Mouse (Mus musculus) mouse embryonic stem cell (cell line): ENCODE measurements around the gene Defb9.
"Not testable (repeated sequence)": the region's sequence is repeated elsewhere in the genome, so short reads cannot be mapped to it uniquely, and the experiment has no call there.

ENCODE experiments used
- in situ Hi-C, 2 experiments: fragments of 300-500 bp; cut with MboI; formaldehyde crosslinking; loops; 1 replicate in 1 of 2; 3 replicates in 1 of 2; pipeline ENCODE4 v1.14.3; 2019 to 2020; ENCODE audit warnings: low sequenced_read_pairs in 2 of 2, low pct_unique_long_range_greater_than_20kb in 1 of 2, mixed read lengths in 1 of 2; ENCODE audit not compliant: unreplicated experiment in 1 of 2

Defb9 gene

DNA sequence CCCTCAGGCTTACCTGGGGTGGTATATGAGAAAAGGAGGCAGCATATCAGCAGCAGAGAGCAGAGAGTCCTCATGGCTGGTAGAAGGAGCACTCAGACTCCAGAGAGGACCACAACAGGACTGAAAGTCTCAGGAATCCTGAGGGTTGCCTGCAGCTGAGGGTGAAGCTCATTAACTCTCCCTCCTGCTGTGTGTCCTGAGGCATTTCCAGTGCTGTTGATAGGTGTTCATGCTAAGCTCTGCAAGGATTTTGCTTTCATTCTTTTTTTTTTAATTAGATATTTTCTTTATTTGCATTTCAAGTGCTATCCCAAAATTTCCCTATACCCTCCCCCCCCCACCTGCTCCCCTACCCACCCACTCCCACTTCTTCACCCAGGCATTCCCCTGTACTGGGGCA is at the start of gene Defb9:
Gene Defb9, minus strand, starts transcription at position 101 of the 400 bp plus-strand sequence.
- in situ Hi-C loops, result not testable (repeated sequence)

GRCm38 (mm10) chr8:21932610-21933009 is 47.4 kb upstream of the Defb9 start, which contains the start of gene Defb15:
Defb15 (minus strand) TSS chr8:21932710.
- in situ Hi-C loops, result no loop called here

DNA sequence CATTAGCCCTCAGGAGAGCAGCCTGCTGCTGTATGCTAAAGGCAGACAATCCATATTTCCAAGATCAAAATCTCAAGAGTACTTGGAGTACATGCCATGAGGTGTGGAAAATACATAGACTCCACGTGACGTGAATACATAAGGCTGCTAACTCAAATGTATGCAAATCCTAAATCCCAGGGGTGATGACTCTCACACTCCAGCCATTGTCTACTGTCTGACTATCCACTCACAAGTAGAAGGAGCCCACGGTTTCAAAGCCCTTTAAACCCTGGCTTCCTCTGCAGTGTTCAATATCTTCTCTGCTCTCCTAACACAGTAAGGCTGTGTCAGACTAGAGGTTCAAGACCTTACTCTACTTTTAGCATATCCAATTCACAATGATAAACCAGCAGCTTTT is 45.5 kb upstream of the Defb9 start:
- in situ Hi-C loops, result not testable (repeated sequence)

GRCm38 (mm10) chr8:21915625-21916024 is 30.4 kb upstream of the Defb9 start:
- in situ Hi-C loops, result no loop called here

DNA sequence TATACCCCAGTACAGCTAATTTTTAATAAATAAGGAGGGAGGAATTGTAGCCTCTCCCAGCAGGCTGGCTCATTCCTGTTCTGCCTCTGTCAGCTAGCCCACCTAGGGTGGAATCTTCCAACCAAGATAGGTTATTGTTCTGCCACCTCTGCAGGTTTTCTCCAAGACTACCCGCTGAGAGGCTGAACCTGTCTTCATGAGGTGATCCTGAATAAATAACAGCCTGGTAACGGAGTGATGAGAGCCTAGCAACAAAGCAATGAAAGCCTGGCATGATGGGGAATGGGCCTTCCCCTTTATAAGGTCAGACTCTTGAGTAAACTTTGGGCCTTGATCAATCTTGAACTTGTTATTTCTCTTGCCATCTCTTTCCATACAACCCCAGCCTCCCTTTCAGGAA is 27.3 kb upstream of the Defb9 start:
- in situ Hi-C loops, result no loop called here

- in situ Hi-C loops, result no loop called here
These were observed 26.7 kb upstream of the Defb9 start for GRCm38 (mm10) chr8:21911931-21912330.

DNA sequence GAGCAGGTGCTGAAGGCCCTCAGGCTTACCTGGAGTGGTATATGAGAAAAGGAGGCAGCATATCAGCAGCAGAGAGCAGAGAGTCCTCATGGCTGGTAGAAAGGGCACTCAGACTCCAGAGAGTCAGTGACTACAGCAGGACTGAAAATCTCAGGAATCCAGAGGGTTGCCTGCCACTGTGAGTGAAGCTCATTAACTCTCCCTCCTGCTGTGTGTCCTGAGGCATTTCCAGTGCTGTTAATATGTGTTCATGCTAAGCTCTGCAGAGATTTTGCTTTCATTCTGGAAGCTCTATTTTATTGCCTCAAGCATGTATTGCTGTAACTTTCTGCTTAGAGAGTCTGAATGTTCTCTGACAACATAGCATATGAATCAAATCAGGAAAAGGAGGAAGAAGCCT is 21.1 kb upstream of the Defb9 start, which contains the start of gene Defb11:
Gene Defb11, minus strand, starts transcription at position 123 of the 400 bp plus-strand sequence.
- in situ Hi-C loops, result not testable (repeated sequence)

DNA sequence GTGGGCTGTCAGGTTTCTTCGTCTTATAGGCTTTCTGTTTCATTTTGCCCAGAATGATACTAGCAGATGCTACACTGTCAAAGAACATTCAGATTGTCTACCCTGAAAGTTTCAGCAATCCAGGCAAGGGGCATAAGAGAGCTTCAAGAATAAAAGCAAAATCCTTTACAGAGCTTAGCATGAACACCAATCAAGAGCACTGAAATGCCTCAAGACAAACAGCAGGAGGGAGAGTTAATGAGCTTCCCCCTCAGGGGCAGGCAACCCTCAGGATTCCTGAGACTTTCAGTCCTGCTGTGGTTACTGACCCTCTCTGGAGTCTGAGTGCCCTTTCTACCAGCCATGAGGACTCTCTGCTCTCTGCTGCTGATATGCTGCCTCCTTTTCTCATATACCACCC is 26.6 kb downstream of the Defb9 start, which contains the start of gene Defb10:
Gene Defb10, plus strand, starts transcription at position 316 of the 400 bp plus-strand sequence.
- in situ Hi-C loops, result not testable (repeated sequence)
